Mouse (Mus musculus): ENCODE measurements around the gene Pbx3. TPM values are rescaled to one million over a fixed set of nuclear protein-coding genes. Genes with fewer than 3 reads are reported as not detected.

Gene Pbx3
- polyA plus RNA-seq, 2 experiments: 7.7 to 9.8 TPM

- WGBS (ENCODE audit: insufficient replicate concordance): 65% methylated on average over 1 of the region's 1 CpGs
- Histone ChIP-seq H3K4me3 (ENCODE audit: insufficient read depth in 1 of 2, low read depth in 2 of 2, low read length in 2 of 2) (no peak overlapping the region), H3K27me3 (ENCODE audit: control insufficient read depth, insufficient read depth, low read length) (no peaks in the 10 kb centered on the region), H3K4me1 (replicated peaks; ENCODE audit: control insufficient read depth in 2 of 2, insufficient read depth in 2 of 2, low read length in 1 of 2) (no peaks in the 10 kb centered on the region), H3K9ac (replicated peaks) (no peak overlapping the region), H3K27ac (no peak overlapping the region), H3K4me2 (ENCODE audit: low read depth) (no peak overlapping the region), H3K36me3 (replicated peaks; ENCODE audit: control insufficient read depth, insufficient read depth, low read depth) (no peaks in the 10 kb centered on the region), H3K9me3 (ENCODE audit: control insufficient read depth, low read length) (no peaks in the 10 kb centered on the region)
- no peak for TF ChIP-seq CTCF (IDR thresholded peaks at IDR 0.05; ENCODE audit: low read depth)
- no peak for TF ChIP-seq EP300 (IDR thresholded peaks at IDR 0.05; ENCODE audit: low read depth)
- DNase-seq (ENCODE audit: low read depth in 3 of 3, low spot score in 3 of 3): no peak
- ATAC-seq (ENCODE audit: insufficient read depth): no peak
Measured at GRCm38 (mm10) chr2:34181600-34181999, 191.3 kb downstream of the Pbx3 start.

- H3K4me3 ChIP-seq (ENCODE audit: insufficient read depth in 1 of 2, low read depth in 2 of 2, low read length in 2 of 2): no peak overlapping the region
- WGBS (ENCODE audit: insufficient replicate concordance): 50% methylated on average over 1 of the region's 1 CpGs
- H3K36me3 ChIP-seq (replicated peaks; ENCODE audit: control insufficient read depth, insufficient read depth, low read depth): no peaks in the 10 kb centered on the region
- no peak overlapping the region for H3K4me2 ChIP-seq (ENCODE audit: low read depth)
- TF ChIP-seq EP300 (IDR thresholded peaks at IDR 0.05; ENCODE audit: low read depth) (no peak), CTCF (IDR thresholded peaks at IDR 0.05; ENCODE audit: low read depth) (no peak)
- no peaks in the 10 kb centered on the region for H3K4me1 ChIP-seq (replicated peaks; ENCODE audit: control insufficient read depth in 2 of 2, insufficient read depth in 2 of 2, low read length in 1 of 2)
- H3K27ac ChIP-seq: no peak overlapping the region
- H3K9ac ChIP-seq (replicated peaks): no peak overlapping the region
- H3K27me3 ChIP-seq (ENCODE audit: control insufficient read depth, insufficient read depth, low read length): no peaks in the 10 kb centered on the region
- no peaks in the 10 kb centered on the region for H3K9me3 ChIP-seq (ENCODE audit: control insufficient read depth, low read length)
- ATAC-seq (ENCODE audit: insufficient read depth) (no peak), DNase-seq (ENCODE audit: low read depth in 3 of 3, low spot score in 3 of 3) (no peak)
Measured at GRCm38 (mm10) chr2:34179299-34179698, 193.6 kb downstream of the Pbx3 start.

- Histone ChIP-seq H3K9ac (replicated peaks) (no peak overlapping the region), H3K27me3 (ENCODE audit: control insufficient read depth, insufficient read depth, low read length) (no peaks in the 10 kb centered on the region), H3K9me3 (ENCODE audit: control insufficient read depth, low read length) (no peaks in the 10 kb centered on the region), H3K4me3 (ENCODE audit: insufficient read depth in 1 of 2, low read depth in 2 of 2, low read length in 2 of 2) (no peak overlapping the region), H3K4me1 (replicated peaks; ENCODE audit: control insufficient read depth in 2 of 2, insufficient read depth in 2 of 2, low read length in 1 of 2) (no peaks in the 10 kb centered on the region), H3K4me2 (ENCODE audit: low read depth) (no peak overlapping the region), H3K36me3 (replicated peaks; ENCODE audit: control insufficient read depth, insufficient read depth, low read depth) (no peaks in the 10 kb centered on the region), H3K27ac (no peak overlapping the region)
- ATAC-seq (ENCODE audit: insufficient read depth): no peak
- DNase-seq (ENCODE audit: low read depth in 3 of 3, low spot score in 3 of 3): no peak
- TF ChIP-seq EP300 (IDR thresholded peaks at IDR 0.05; ENCODE audit: low read depth): no peak
- TF ChIP-seq CTCF (IDR thresholded peaks at IDR 0.05; ENCODE audit: low read depth): no peak
Measured at GRCm38 (mm10) chr2:34178653-34179052, 194.3 kb downstream of the Pbx3 start.

- DNase-seq (ENCODE audit: low read depth in 3 of 3, low spot score in 3 of 3) (no peak), ATAC-seq (ENCODE audit: insufficient read depth) (no peak)
- no peak for TF ChIP-seq EP300 (IDR thresholded peaks at IDR 0.05; ENCODE audit: low read depth)
- TF ChIP-seq CTCF (IDR thresholded peaks at IDR 0.05; ENCODE audit: low read depth): no peak
- no peak overlapping the region for H3K4me2 ChIP-seq (ENCODE audit: low read depth)
- no peak overlapping the region for H3K9ac ChIP-seq (replicated peaks)
- no peak overlapping the region for H3K4me3 ChIP-seq (ENCODE audit: insufficient read depth in 1 of 2, low read depth in 2 of 2, low read length in 2 of 2)
- no peak overlapping the region for H3K27ac ChIP-seq
- WGBS (ENCODE audit: insufficient replicate concordance): 56% methylated on average over 2 of the region's 2 CpGs
- H3K4me1 ChIP-seq (replicated peaks; ENCODE audit: control insufficient read depth in 2 of 2, insufficient read depth in 2 of 2, low read length in 1 of 2): no peaks in the 10 kb centered on the region
- no peaks in the 10 kb centered on the region for H3K9me3 ChIP-seq (ENCODE audit: control insufficient read depth, low read length)
- no peaks in the 10 kb centered on the region for H3K27me3 ChIP-seq (ENCODE audit: control insufficient read depth, insufficient read depth, low read length)
- H3K36me3 ChIP-seq (replicated peaks; ENCODE audit: control insufficient read depth, insufficient read depth, low read depth): no peaks in the 10 kb centered on the region
Measured at GRCm38 (mm10) chr2:34170424-34170823, 202.5 kb downstream of the Pbx3 start.

- ATAC-seq (ENCODE audit: insufficient read depth) (no peak), DNase-seq (ENCODE audit: low read depth in 3 of 3, low spot score in 3 of 3) (no peak)
- Histone ChIP-seq H3K4me1 (replicated peaks; ENCODE audit: control insufficient read depth in 2 of 2, insufficient read depth in 2 of 2, low read length in 1 of 2) (no peaks in the 10 kb centered on the region), H3K9ac (replicated peaks) (no peak overlapping the region), H3K27ac (no peak overlapping the region), H3K4me3 (ENCODE audit: insufficient read depth in 1 of 2, low read depth in 2 of 2, low read length in 2 of 2) (no peak overlapping the region), H3K9me3 (ENCODE audit: control insufficient read depth, low read length) (no peaks in the 10 kb centered on the region), H3K27me3 (ENCODE audit: control insufficient read depth, insufficient read depth, low read length) (no peaks in the 10 kb centered on the region), H3K36me3 (replicated peaks; ENCODE audit: control insufficient read depth, insufficient read depth, low read depth) (no peaks in the 10 kb centered on the region), H3K4me2 (ENCODE audit: low read depth) (no peak overlapping the region)
- 76% methylated on average over 2 of the region's 2 CpGs for WGBS (ENCODE audit: insufficient replicate concordance)
- no peak for TF ChIP-seq CTCF (IDR thresholded peaks at IDR 0.05; ENCODE audit: low read depth)
- TF ChIP-seq EP300 (IDR thresholded peaks at IDR 0.05; ENCODE audit: low read depth): no peak
Measured at GRCm38 (mm10) chr2:34169626-34170025, 203.3 kb downstream of the Pbx3 start.
